Mouse (Mus musculus) intestine, embryonic 15.5 days (tissue): ENCODE results near the gene Cyp27b1. TPM values are rescaled to one million over a fixed set of nuclear protein-coding genes. Genes with fewer than 3 reads are reported as not detected.

Experiments
- ATAC-seq: fragments of 200-750 bp; cut with Nextera tagmentation; 2 replicates; pipeline ENCODE4 v1.8.0; 2017; ENCODE audit warnings: moderate TSS enrichment, moderate library complexity
- H3K27ac ChIP-seq: fragments of 300-500 bp; sonication (generic); 2 replicates; pipeline ENCODE4 v1.5.1; 2015; ENCODE audit warnings: mild to moderate bottlenecking, inconsistent platforms
- H3K27me3 ChIP-seq: fragments of 300-500 bp; sonication (generic); replicated peaks from 2 replicates; pipeline ENCODE4 v1.6.1; 2015; ENCODE audit warnings: inconsistent platforms
- H3K36me3 ChIP-seq: fragments of 300-500 bp; sonication (generic); 2 replicates; pipeline ENCODE4 v1.6.1; 2015; ENCODE audit warnings: inconsistent platforms
- H3K4me1 ChIP-seq: fragments of 300-500 bp; sonication (generic); replicated peaks from 2 replicates; pipeline ENCODE4 v1.6.1; 2015; ENCODE audit warnings: inconsistent platforms
- H3K4me2 ChIP-seq: fragments of 300-500 bp; sonication (generic); replicated peaks from 2 replicates; pipeline ENCODE4 v1.6.1; 2015; ENCODE audit warnings: mild to moderate bottlenecking, inconsistent platforms
- H3K4me3 ChIP-seq: fragments of 300-500 bp; sonication (generic); replicated peaks from 2 replicates; pipeline ENCODE4 v1.5.1; 2015; ENCODE audit warnings: inconsistent platforms
- H3K9ac ChIP-seq: fragments of 300-500 bp; sonication (generic); 2 replicates; pipeline ENCODE4 v1.6.1; 2015; ENCODE audit warnings: inconsistent platforms
- H3K9me3 ChIP-seq: fragments of 300-500 bp; sonication (generic); 2 replicates; pipeline ENCODE4 v1.6.1; 2016; ENCODE audit warnings: inconsistent platforms
- WGBS: fragments of 180-500 bp; shearing (Covaris S2); methylation state at CpG from one replicate; pipeline ENCODE4 v1.1.7; 2015; 5-methylcytosine and 5-hydroxymethylcytosine counted together
- polyA plus RNA-seq: library from polyadenylated mRNA; unstranded; fragments of >200 nt; fragmentation: Nextera tagmentation; extraction: Ambion mirVana; gene quantifications from 2 replicates; pipeline ENCODE4 v1.2.1, GENCODE M21; 2015

Gene Cyp27b1
- polyA plus RNA-seq, 1 experiment from 2014 or later = 0.05 TPM

- Histone ChIP-seq H3K9me3 (no peaks in the 10 kb centered on the region), H3K4me1 (peaks cover 23% of the 10 kb centered on the region), H3K4me2 (no peak overlapping the region), H3K4me3 (no peak overlapping the region), H3K27ac (no peak overlapping the region), H3K27me3 (peaks cover 58% of the 10 kb centered on the region), H3K36me3 (no peaks in the 10 kb centered on the region), H3K9ac (no peak overlapping the region)
- WGBS = 79% methylated on average over 9 of the region's 9 CpGs
- ATAC-seq = no peak
Measured at GRCm38 (mm10) chr10:127085052-127085451, 37.0 kb downstream of the Cyp27b1 start.

GRCm38 (mm10) chr10:127085633-127086032 is 37.6 kb downstream of the Cyp27b1 start:
- ATAC-seq = no peak
- Histone ChIP-seq H3K4me1 (peaks cover 20% of the 10 kb centered on the region), H3K9ac (no peak overlapping the region), H3K4me3 (no peak overlapping the region), H3K4me2 (no peak overlapping the region), H3K9me3 (no peaks in the 10 kb centered on the region), H3K36me3 (no peaks in the 10 kb centered on the region), H3K27me3 (peaks cover 58% of the 10 kb centered on the region), H3K27ac (no peak overlapping the region)
- 63% methylated on average over 6 of the region's 6 CpGs for WGBS

- H3K27ac ChIP-seq = no peak overlapping the region
- 11% methylated on average over 57 of the region's 57 CpGs for WGBS
- H3K4me2 ChIP-seq = peak overlapping the region; percentile 50
- no peaks in the 10 kb centered on the region for H3K36me3 ChIP-seq
- H3K27me3 ChIP-seq = peaks cover 57% of the 10 kb centered on the region
- peaks cover 17% of the 10 kb centered on the region for H3K4me1 ChIP-seq
- no peak overlapping the region for H3K9ac ChIP-seq
- no peaks in the 10 kb centered on the region for H3K9me3 ChIP-seq
- peak overlapping the region; percentile 18 for H3K4me3 ChIP-seq
- ATAC-seq = peak; percentile 23; the same call in 1 of the 2 replicates
Measured at GRCm38 (mm10) chr10:127090560-127091411, 42.7 kb downstream of the Cyp27b1 start.

- no peaks in the 10 kb centered on the region for H3K36me3 ChIP-seq
- H3K4me3 ChIP-seq = peak overlapping the region; percentile 18
- WGBS = 10% methylated on average over 51 of the region's 51 CpGs
- peaks cover 57% of the 10 kb centered on the region for H3K27me3 ChIP-seq
- H3K4me1 ChIP-seq = peaks cover 17% of the 10 kb centered on the region
- no peak overlapping the region for H3K27ac ChIP-seq
- H3K9me3 ChIP-seq = no peaks in the 10 kb centered on the region
- H3K9ac ChIP-seq = no peak overlapping the region
- H3K4me2 ChIP-seq = peak overlapping the region; percentile 50
- ATAC-seq = peak; percentile 61
Measured at GRCm38 (mm10) chr10:127091507-127092396, 43.7 kb downstream of the Cyp27b1 start.

GRCm38 (mm10) chr10:127092742-127093141 is 44.7 kb downstream of the Cyp27b1 start:
- Histone ChIP-seq H3K4me3 (no peak overlapping the region), H3K9me3 (no peaks in the 10 kb centered on the region), H3K36me3 (no peaks in the 10 kb centered on the region), H3K4me1 (peaks cover 17% of the 10 kb centered on the region), H3K27me3 (peaks cover 51% of the 10 kb centered on the region), H3K4me2 (no peak overlapping the region), H3K27ac (no peak overlapping the region), H3K9ac (no peak overlapping the region)
- WGBS = 43% methylated on average over 4 of the region's 4 CpGs
- ATAC-seq = no peak

GRCm38 (mm10) chr10:127094382-127094802 is 46.3 kb downstream of the Cyp27b1 start:
- no peak overlapping the region for H3K9ac ChIP-seq
- WGBS = 28% methylated on average over 7 of the region's 7 CpGs
- no peak overlapping the region for H3K27ac ChIP-seq
- peaks cover 17% of the 10 kb centered on the region for H3K4me1 ChIP-seq
- H3K27me3 ChIP-seq = peaks cover 38% of the 10 kb centered on the region
- no peak overlapping the region for H3K4me2 ChIP-seq
- no peaks in the 10 kb centered on the region for H3K36me3 ChIP-seq
- no peaks in the 10 kb centered on the region for H3K9me3 ChIP-seq
- ATAC-seq = no peak
- no peak overlapping the region for H3K4me3 ChIP-seq

- H3K4me2 ChIP-seq = no peak overlapping the region
- no peaks in the 10 kb centered on the region; the same call in 1 of the 2 replicates for H3K36me3 ChIP-seq
- no peak overlapping the region for H3K4me3 ChIP-seq
- no peaks in the 10 kb centered on the region for H3K4me1 ChIP-seq
- 0 out of 2 replicates have a peak, but pooled peaks cover under 1% of the 10 kb centered on the region for H3K27me3 ChIP-seq
- no peak overlapping the region for H3K27ac ChIP-seq
- no peaks in the 10 kb centered on the region for H3K9me3 ChIP-seq
- no peak overlapping the region for H3K9ac ChIP-seq
- WGBS = 77% methylated on average over 20 of the region's 20 CpGs
- no peak for ATAC-seq
Measured at GRCm38 (mm10) chr10:127098514-127098913, 50.5 kb downstream of the Cyp27b1 start.

GRCm38 (mm10) chr10:127099191-127099590 is 51.1 kb downstream of the Cyp27b1 start:
- no peaks in the 10 kb centered on the region for H3K27me3 ChIP-seq
- H3K36me3 ChIP-seq = no peaks in the 10 kb centered on the region; the same call in 1 of the 2 replicates
- H3K4me2 ChIP-seq = no peak overlapping the region
- H3K9me3 ChIP-seq = no peaks in the 10 kb centered on the region
- ATAC-seq = no peak
- no peak overlapping the region for H3K4me3 ChIP-seq
- H3K9ac ChIP-seq = no peak overlapping the region; the same call in 1 of the 2 replicates
- no peaks in the 10 kb centered on the region for H3K4me1 ChIP-seq
- WGBS = 90% methylated on average over 10 of the region's 10 CpGs
- H3K27ac ChIP-seq = no peak overlapping the region

- no peak overlapping the region for H3K27ac ChIP-seq
- 91% methylated on average over 15 of the region's 15 CpGs for WGBS
- no peak for ATAC-seq
Measured at GRCm38 (mm10) chr10:127099868-127100267, 51.8 kb downstream of the Cyp27b1 start.

GRCm38 (mm10) chr10:127100414-127100813 is 52.4 kb downstream of the Cyp27b1 start:
- Histone ChIP-seq H3K27ac (no peak overlapping the region), H3K9ac (no peak overlapping the region), H3K4me1 (no peaks in the 10 kb centered on the region), H3K4me2 (no peak overlapping the region), H3K9me3 (no peaks in the 10 kb centered on the region), H3K36me3 (no peaks in the 10 kb centered on the region; the same call in 1 of the 2 replicates), H3K4me3 (no peak overlapping the region), H3K27me3 (no peaks in the 10 kb centered on the region)
- 73% methylated on average over 8 of the region's 8 CpGs for WGBS
- no peak for ATAC-seq

More at GRCm38 (mm10) chr10:127099868-127100267, 51.8 kb downstream of the Cyp27b1 start:
- Histone ChIP-seq H3K9me3 (no peaks in the 10 kb centered on the region), H3K27me3 (no peaks in the 10 kb centered on the region), H3K9ac (no peak overlapping the region), H3K36me3 (no peaks in the 10 kb centered on the region; the same call in 1 of the 2 replicates), H3K4me1 (no peaks in the 10 kb centered on the region), H3K4me3 (no peak overlapping the region), H3K4me2 (no peak overlapping the region)

GRCm38 (mm10) chr10:127101151-127101550 is 53.1 kb downstream of the Cyp27b1 start:
- no peak for ATAC-seq
- 84% methylated on average over 6 of the region's 6 CpGs for WGBS
- no peak overlapping the region for H3K4me3 ChIP-seq
- no peaks in the 10 kb centered on the region for H3K27me3 ChIP-seq
- no peak overlapping the region for H3K9ac ChIP-seq
- H3K4me2 ChIP-seq = no peak overlapping the region
- no peaks in the 10 kb centered on the region; the same call in 1 of the 2 replicates for H3K36me3 ChIP-seq
- H3K27ac ChIP-seq = no peak overlapping the region
- H3K9me3 ChIP-seq = no peaks in the 10 kb centered on the region
- no peaks in the 10 kb centered on the region for H3K4me1 ChIP-seq
